Mouse (Mus musculus): Measurements from ENCODE around the gene Atxn1.

The Atxn1 gene

DNA sequence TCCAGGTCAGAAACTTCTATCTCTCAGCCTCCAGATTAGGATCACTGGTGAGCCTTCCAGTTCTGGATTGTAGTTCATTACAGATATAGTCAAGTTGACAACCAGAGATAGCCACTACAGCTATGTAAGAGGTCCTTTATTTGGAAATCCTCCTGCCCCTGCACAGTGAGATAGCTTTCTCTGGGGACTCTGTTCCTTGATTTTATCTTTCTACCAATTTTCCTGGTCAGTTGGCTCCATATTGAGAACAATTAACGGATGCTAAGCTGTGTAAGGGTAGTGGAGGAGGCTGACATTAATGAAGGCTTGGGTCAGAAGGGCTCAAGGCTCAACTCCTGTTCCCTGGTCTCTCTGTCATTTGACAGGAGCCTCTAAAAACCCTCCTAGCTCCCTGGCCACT is 335.1 kb downstream of the Atxn1 start:
- no peak for DNase-seq (ENCODE audit: low read depth, low spot score)

DNA sequence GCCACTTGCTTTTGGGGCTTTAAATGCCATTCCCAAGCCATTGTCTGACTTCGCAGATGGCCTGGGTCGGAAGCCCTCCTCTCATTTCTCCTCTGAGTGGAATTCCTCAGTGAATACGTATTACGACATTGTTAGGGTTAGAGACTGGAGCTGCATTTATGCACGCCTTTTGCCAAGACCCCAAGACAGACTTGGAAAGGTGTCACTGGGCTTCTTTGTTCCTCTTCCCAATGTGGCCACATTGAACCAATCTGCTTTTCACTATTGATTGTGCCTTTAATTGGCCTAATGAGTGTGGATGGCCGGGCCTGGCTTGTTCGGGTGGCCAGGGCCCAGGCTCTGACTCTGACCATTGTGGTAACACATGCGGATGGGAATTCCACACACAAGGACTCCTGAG is 336.5 kb downstream of the Atxn1 start:
- DNase-seq (ENCODE audit: low read depth, low spot score), result no peak

DNA sequence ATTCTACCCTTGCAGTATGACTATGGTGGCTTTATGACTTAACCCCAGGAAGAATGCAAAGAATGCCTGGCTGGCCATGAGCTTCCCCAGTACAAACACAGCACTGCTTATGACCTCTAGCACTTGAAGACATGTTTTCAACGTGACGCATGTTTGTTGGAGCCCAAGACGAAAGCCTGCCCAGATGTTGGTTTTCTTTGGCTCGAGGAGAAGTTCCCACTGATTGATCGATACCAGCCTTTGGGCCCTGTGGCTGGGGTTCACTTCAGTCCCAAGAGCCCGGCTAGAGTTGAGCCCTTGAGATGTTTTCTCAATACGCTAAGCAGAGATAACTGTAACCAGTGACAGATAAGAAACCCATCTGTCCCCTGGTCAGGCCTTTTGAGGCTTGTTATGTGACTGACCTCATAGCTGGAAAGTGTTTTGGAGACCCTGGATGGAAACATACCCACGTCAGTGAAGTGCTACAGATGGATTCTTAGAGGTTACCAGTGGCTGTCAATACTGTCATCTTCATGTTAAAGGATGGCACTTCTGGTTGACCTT is 337.5 kb downstream of the Atxn1 start:
- DNase-seq (ENCODE audit: low read depth, low spot score), result no peak

DNA sequence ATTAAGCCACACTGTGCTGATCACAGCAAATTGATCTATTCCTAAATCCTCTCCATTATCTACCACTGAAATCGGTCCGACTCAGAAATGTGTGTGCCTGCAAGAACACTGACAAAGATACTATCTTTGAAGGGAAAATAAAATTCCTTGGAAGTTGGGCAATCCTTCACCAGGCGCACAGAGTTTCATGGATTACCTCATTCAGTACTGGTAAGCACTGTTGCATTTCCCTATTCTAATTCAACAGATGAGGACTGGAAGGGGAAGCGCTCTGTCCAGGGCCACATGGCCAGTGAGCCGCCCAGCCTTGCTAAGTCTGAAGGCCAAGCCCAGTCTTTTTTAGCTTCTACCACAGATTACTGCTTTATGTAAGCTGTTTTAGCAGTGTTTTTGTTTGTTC is 339.1 kb downstream of the Atxn1 start:
- DNase-seq (ENCODE audit: low read depth, low spot score), result no peak

DNA sequence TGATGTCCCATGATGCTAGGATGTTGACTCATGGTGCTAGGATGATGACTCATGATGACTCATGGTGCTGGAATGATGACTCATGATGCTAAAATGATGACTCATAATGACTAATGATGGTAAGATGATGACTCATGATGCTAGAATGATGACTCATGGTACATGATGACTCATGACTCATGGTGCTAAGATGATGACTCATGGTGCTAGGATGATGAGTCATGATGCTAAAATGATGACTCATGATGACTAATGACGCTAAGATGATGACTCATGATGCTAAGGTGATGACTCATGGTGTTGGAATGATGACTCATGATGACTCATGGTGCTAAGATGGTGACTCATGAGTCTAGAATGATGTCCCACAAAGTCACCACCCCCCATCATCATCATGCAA is 341.0 kb downstream of the Atxn1 start:
- no peak for DNase-seq (ENCODE audit: low read depth, low spot score)

DNA sequence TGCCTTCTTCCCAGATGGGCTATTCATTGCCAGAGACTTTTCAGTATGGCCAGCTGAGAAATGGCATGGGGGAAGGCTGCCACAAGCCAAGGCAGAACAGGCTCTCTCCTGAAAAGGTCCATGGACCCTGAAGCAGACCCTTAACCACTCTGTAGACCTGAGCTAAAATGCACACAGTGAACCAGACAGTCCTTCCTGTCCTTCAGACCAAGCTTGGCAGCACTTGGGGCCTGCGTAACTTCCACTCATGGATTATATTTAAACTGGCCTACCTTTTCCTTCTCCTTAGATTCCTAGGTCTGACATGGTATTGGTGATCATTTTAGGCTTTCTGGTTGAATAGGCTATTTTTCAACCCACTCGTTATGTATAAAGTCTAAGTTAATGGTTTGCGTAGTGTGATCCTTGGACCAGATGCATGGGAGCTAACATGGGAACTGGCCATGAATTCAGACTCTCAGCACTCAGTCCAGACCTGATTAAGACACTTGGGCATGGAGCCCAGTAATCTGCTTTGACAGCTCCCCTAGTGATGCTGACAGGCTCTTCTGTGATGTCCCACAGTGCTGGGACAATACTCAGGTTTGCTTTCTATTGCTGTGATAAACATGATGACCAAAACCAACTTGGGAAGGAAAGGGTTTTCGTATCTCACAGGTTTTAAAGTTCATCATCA is 341.8 kb downstream of the Atxn1 start:
- no peak for DNase-seq (ENCODE audit: low read depth, low spot score)

DNA sequence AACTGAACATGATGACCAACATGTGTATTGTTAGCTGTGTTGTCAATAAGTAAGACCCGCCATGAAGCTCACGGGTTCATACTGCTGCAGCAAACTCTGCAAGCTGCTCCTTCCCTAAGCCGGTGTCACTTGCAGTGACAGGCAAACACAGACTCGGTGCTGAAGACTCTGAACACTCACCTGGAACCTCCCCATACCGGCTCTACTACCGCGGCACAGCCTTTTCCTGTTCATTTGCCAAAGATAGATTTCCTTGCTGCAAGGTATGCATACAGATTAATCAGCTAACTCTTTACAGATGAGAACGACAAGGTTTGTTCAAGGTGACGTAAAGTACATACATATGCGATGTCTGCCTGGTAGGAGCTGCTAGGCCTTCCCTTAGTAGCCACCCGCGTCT is 344.1 kb downstream of the Atxn1 start:
- no peak for DNase-seq (ENCODE audit: low read depth, low spot score)

DNA sequence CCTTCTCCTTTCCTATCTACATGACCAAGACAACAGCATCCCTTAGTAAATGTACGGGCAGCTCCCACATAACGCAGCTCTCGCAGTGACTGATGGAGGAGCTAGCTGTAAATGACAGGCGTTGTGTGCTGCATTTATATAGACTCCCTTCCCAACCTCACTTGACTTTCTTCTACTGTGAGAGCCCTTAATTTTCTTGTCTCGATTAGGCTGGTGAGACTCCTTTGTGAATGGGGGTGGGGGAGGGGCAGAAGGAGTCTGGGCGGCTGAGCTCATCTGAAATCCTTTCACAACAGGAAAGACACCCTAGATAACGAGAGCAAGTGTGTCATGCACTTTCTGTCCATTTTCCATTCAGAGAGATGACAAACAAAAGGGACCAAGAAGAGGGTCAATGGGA is 344.5 kb downstream of the Atxn1 start:
- no peak for DNase-seq (ENCODE audit: low read depth, low spot score)

DNA sequence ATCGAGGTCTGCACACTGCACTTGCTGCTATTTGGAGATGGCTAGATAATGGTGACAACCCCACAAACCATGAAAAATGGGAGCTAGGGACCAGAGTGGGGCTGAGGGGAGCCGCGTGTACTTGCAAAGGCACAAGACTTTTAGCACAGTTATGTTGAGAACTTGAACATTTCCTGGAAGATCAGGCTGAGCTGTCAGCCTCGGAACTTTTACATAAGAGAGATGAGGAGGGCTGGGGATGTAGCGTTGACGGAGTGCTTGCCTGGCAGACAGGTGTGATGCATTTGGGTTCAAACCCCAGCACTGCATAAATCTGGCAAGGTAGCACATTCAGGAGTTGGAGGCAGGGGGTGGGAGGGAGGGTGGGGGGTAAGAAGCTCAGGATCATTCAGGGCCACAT is 346.8 kb downstream of the Atxn1 start:
- no peak for DNase-seq (ENCODE audit: low read depth, low spot score)

DNA sequence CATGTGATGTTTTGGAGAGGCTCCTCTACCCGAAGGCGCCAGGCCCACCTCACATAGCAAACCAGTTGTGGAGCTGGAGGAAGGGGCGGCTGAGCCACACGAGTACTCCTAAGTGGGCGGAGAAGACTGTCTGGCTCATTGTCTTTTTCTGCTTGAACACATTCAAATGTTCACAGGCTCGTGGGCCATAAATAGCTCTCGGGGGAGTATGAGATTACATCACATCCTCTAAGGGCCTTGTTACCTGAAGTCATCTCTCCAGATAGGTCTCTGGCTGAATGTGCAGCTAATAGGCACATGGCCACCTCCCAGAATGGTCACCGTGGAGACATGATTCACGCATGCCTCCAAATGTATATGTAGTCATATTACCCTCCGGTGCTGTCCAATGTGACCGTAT is 350.0 kb downstream of the Atxn1 start:
- DNase-seq (ENCODE audit: low read depth, low spot score), result no peak

DNA sequence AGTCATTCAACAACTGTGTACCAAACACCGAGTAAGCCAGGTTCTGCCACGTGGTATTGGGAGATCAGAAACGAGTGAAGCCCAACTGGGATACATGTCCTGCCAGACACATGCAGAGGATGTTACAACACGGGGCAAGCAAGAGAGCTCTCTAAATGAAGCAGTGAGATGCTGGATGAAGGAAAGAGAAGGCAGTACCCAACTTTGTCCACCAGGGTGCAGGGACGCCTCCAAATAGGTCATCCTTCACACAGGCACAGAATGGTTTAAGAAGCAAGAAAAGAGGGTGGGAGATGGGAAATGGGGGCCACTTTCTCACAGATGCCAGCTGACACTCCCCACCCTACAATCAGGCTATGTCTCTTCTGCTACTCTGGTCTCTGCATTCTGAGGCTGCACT is 351.5 kb downstream of the Atxn1 start:
- DNase-seq (ENCODE audit: low read depth, low spot score), result no peak

DNA sequence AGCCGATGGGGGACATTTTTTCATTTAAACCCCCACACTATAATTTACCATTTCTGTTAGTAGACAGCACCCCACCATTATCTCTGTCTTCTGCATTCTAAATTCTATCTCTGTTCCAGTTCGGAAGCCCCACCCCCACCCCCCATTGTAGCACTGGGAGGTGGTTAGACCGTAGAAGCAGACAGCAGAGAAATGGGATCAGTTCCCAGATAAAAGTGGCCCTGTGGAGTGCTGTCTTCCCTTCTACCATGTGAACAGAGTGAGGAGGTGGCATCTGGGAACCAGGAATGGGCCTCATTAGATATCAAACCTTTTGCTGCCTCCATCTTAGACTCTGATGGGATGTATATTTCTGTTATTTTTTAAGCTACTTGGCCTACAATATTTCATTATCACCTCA is 353.3 kb downstream of the Atxn1 start:
- DNase-seq (ENCODE audit: low read depth, low spot score), result no peak

DNA sequence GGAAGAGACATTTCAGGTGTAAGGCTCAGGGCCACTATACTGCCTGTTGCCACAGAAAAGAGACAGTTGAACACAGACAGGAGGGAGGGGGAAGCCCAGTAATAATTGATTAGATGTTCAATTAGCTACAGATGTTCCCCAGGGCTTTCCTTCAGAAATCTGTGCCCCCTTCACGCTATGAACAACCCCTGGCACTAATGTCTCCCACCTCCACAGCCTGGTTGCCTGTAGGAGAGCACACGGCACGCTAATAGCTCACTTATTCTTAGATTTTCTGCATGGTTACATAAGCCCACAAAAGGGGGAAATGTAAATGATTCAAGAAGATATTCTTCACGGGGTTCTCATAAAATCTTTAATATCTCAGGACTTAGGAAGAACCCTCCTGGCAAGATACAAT is 355.3 kb downstream of the Atxn1 start:
- no peak for DNase-seq (ENCODE audit: low read depth, low spot score)

DNA sequence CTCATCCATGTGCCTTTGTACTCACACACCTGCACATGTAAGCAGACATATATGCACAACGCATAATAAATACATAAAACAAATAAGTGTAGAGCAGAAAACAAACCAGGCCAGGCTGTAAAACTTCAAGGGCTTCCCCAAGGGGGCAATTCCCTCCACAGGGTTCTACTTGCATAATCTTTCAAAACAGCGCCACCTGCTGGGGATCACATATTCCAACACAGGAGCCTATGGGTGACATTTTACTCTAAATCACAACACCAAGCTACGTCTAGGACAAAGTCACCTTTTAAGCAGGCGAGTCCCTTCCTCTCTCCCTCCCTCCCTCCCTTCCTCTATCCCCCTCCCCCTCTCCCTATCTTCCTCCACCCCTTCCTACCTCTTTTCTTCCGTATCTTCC is 356.2 kb downstream of the Atxn1 start:
- no peak for DNase-seq (ENCODE audit: low read depth, low spot score)

DNA sequence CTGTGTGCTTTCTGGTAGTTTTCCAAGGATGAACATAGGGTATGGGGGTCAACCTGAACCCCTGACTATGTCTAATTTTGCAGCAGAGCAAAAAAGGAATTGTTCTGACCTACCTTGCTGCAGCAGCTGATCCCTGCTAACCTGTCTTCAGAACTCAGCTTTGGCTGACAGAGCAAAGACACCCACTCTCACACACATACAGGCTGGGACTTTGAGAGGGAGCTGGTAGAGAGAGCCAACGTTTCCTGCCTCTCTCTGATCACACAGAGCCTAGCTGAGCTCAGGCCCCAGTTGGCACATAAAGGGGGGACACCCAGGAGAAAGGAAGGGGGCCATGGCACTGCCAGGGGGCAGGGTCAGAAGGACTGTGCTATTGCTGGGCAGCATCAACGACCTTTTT is 356.9 kb downstream of the Atxn1 start:
- no peak for DNase-seq (ENCODE audit: low read depth, low spot score)

DNA sequence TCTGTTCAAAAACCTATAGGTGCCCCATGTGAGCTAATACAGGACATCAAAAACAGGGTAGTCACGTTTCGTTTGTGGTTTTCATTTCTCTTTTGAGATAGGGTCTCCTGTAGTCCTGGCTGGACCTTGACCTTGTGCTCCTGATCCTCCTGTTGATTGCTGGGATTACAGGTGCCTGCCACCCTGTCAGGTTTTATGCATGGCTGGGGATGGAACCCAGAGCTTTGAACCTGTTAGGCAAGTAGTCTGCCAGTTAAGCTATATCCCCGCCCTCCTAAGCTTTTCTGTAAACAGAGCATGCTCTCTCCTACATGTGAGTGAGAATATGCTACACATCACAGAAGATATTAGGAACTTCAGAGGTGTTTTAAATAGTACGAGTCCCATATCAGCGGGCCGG is 361.2 kb downstream of the Atxn1 start:
- no peak for DNase-seq (ENCODE audit: low read depth, low spot score)

DNA sequence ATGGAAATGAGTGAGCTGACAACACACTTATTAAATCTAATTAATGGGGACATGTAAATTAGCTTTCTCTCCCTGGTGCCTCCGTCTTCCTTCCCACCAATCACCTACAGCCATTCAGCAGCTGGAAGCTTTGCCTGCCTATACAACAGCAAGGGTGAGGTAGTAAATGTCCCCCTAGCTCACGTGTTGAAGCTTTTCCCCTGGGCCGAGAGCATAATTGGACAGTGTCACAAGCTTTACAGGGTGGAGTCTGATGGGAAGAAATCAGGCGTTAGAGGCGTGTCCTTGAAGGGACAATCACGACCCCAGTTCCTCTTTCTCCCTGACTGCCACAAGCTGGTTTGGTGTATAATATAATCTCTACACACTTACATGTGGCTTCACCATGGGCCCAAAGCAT is 364.4 kb downstream of the Atxn1 start:
- DNase-seq (ENCODE audit: low read depth, low spot score), result no peak

DNA sequence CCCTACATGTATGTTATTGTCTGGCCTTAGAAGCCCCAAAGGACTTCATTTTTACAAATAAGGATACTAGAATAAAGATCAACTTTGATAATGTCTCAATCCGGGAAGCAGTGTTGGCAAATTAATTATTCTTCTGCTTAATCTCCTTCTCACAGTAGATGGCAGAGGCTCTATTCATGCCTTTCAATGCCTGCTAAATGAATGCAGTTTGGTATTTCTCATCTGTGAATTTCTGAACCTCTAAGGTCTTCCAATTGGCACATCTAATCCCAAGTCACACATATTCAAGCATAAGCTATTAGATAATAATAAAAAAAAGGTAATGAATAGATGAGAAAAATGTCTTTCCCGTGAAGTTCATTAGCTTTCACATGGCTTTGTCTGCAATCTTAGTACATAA is 365.0 kb downstream of the Atxn1 start:
- no peak for DNase-seq (ENCODE audit: low read depth, low spot score)

DNA sequence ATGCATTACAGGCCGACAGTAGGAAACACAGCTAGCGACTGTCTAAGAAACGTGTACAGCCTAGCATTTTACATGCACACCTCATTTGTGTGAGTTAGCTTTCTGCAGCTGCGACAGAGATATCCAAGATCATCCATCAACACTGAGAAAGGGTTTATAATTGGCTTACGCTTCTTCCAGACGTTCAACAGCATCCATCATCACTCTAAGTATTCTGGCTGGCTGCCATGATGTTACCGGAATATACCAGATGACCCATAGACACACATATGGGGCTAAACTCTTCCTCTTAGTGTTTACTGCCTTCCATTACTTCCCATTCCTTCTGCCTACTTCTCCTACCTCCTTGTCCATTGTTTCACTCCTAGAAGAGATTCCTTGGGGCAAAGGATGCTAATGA is 369.4 kb downstream of the Atxn1 start:
- no peak for DNase-seq (ENCODE audit: low read depth, low spot score)

DNA sequence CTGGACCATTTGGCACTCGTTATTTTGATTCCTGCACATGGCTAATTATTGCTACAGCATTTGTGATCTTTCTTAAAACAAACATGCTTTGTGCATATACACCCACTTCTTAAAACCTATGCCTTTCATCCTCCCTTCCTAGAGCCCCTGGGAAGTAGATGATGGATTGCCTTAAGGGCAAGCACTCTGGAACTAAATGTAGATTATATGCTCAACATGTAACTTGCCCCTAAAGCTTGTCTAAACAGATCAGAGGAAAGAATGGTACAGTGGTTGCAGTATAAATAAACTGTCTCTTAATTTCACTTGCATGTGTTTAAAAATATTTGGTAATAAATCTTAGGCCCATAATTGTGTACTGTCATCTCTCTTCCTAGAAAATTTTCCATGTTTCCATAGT is 370.9 kb downstream of the Atxn1 start:
- no peak for DNase-seq (ENCODE audit: low read depth, low spot score)

DNA sequence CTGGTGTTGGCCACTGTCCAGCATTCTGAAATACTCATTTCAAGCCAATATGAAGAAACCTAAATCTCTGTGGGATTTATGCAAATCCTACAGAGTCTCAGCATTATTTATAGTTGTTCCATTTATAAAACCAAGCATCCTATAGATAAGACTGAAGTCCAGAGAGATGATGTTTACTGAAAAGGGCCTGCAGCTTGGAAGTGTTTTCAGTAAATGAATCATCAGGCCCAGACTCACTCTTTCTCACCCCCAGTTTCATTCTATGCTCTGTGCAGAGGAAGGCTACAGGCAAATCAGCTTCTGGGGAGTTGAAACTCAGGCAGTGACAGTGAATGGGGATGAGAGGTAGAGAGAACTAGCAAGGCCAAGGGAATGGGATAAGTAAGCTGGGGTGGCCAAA is 373.9 kb downstream of the Atxn1 start:
- DNase-seq (ENCODE audit: low read depth, low spot score), result no peak

DNA sequence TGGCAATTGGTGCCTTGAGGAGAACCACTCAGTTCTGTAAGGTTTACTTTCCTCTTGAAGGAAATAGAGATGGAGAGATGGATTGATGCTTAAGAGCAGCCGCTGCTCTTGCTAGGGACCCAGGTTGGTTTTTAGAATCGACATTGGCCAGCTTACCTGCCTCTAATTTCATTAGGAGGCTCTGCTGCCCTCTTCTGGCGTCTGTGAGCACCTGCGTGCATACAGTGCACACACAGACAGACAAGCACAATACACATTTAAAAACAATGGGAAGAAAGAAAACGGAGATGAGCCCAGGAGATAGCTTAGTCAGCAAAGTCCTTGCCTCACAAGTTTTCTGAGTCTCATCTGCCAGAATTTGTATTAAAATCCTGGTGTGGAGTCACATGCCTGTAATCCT is 381.7 kb downstream of the Atxn1 start:
- DNase-seq (ENCODE audit: low read depth, low spot score), result peak; percentile 13

DNA sequence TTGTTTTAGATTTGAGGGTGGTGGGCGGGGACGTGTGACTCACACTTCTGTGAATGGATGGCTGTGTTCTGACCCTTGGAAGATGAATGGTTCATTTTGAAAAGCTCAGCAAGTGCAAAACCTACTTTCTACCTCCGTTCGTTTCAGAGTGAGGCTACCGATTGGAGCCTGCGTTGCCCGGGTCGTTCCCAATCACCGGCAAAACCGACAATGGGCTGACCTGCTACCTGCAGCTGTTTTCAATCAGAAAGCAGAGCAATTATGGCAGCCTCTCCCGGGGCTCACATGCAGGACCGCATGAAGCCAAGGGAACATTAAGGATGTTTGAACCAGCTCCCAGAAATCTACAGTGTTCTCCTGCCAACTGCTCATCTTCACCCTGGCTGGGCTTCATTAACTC is 382.5 kb downstream of the Atxn1 start:
- no peak for DNase-seq (ENCODE audit: low read depth, low spot score)

DNA sequence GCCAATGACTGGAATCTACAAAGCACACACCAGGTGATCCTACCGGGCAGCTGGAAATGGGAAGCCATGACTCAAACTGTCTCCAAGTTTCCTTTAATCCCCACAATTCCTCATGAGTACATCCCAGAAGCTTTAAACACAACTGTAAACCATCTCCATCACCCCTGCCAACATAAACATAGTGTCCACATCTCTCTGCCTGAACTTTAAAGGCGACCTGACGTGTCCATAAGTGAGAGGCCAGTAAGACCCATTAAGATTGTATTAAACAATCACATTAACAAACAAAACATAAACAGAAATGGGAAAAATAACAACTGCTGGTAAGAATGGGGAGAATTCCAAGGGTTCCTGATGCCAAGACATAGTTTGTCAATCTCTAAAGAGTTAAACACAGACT is 385.1 kb downstream of the Atxn1 start:
- no peak for DNase-seq (ENCODE audit: low read depth, low spot score)

All from WW6 (cell line).